Mouse (Mus musculus) hindlimb bud, embryonic 11.5 days (tissue): ENCODE results near the gene Ltbp2.

Experiments used
- DNase-seq: peaks from one replicate; pipeline ENCODE4 v3.0.0-alpha.2; 2012; ENCODE audit warnings: low read depth, low spot score; ENCODE audit errors: extremely low spot score

Gene Ltbp2

GRCm38 (mm10) chr12:84841158-84842140 lies 34.9 kb downstream of the Ltbp2 start:
- no peak for DNase-seq

GRCm38 (mm10) chr12:84840734-84841133 lies 35.6 kb downstream of the Ltbp2 start:
- DNase-seq = no peak

GRCm38 (mm10) chr12:84839965-84840364 lies 36.4 kb downstream of the Ltbp2 start:
- no peak for DNase-seq

- no peak for DNase-seq
Observed at GRCm38 (mm10) chr12:84835626-84836025, 40.7 kb downstream of the Ltbp2 start.

- DNase-seq = no peak
Observed at GRCm38 (mm10) chr12:84834773-84835172, 41.6 kb downstream of the Ltbp2 start.

GRCm38 (mm10) chr12:84831648-84832047 lies 44.7 kb downstream of the Ltbp2 start:
- no peak for DNase-seq

- no peak for DNase-seq
Observed at GRCm38 (mm10) chr12:84831141-84831540, 45.2 kb downstream of the Ltbp2 start.

GRCm38 (mm10) chr12:84830438-84830837 lies 45.9 kb downstream of the Ltbp2 start:
- DNase-seq = no peak

- DNase-seq = no peak
Observed at GRCm38 (mm10) chr12:84829913-84830312, 46.4 kb downstream of the Ltbp2 start.

- no peak for DNase-seq
Observed at GRCm38 (mm10) chr12:84829109-84829724, 47.1 kb downstream of the Ltbp2 start.

GRCm38 (mm10) chr12:84827384-84827933 lies 48.9 kb downstream of the Ltbp2 start:
- DNase-seq = no peak

- DNase-seq = no peak
Observed at GRCm38 (mm10) chr12:84824203-84824602, 52.1 kb downstream of the Ltbp2 start.

GRCm38 (mm10) chr12:84823601-84824000 lies 52.7 kb downstream of the Ltbp2 start:
- no peak for DNase-seq

- no peak for DNase-seq
Observed at GRCm38 (mm10) chr12:84819236-84820168, 56.8 kb downstream of the Ltbp2 start.

- DNase-seq = no peak
Observed at GRCm38 (mm10) chr12:84818496-84818895, 57.8 kb downstream of the Ltbp2 start.

- DNase-seq = no peak
Observed at GRCm38 (mm10) chr12:84814663-84815325, 61.5 kb downstream of the Ltbp2 start.

GRCm38 (mm10) chr12:84813773-84814172 lies 62.6 kb downstream of the Ltbp2 start:
- DNase-seq = no peak

- no peak for DNase-seq
Observed at GRCm38 (mm10) chr12:84812004-84812403, 64.3 kb downstream of the Ltbp2 start.

- DNase-seq = no peak
Observed at GRCm38 (mm10) chr12:84811510-84811909, 64.8 kb downstream of the Ltbp2 start.

- no peak for DNase-seq
Observed at GRCm38 (mm10) chr12:84810810-84811209, 65.5 kb downstream of the Ltbp2 start.
